Comparison of ENCODE assay signal across 29 mouse cellular contexts in genomic region chr9:26725709-26726108, GRCm38 (mm10). TPM values are rescaled to one million over a fixed set of nuclear protein-coding genes. Genes with fewer than 3 reads are reported as not detected.
"Had no signal": no experiment of that assay in that cellular context is flagged by ENCODE, and none has a peak within 500 bp of the region (broad histone marks: within the 10 kb centered on the region; RNA-seq: fewer than 3 reads in every experiment).

No protein-coding gene starts in this region.

- H3K4me2 ChIP-seq: embryonic facial prominence, embryonic 12.5 days; embryonic facial prominence, embryonic 13.5 days; embryonic facial prominence, embryonic 15.5 days; forebrain, embryonic 12.5 days; forebrain, embryonic 15.5 days; heart, embryonic 11.5 days had no signal

- H3K4me3 ChIP-seq: embryonic facial prominence, embryonic 10.5 days; embryonic facial prominence, embryonic 12.5 days; embryonic facial prominence, embryonic 13.5 days; embryonic facial prominence, embryonic 15.5 days; erythroblast, embryonic 14.5 days; forebrain, embryonic 10.5 days; forebrain, embryonic 12.5 days; forebrain, embryonic 15.5 days; gastrocnemius, adult 2 months; heart, adult 2 months; heart, embryonic 10.5 days had no signal

- ATAC-seq: forebrain, embryonic 14.5 days; forebrain, embryonic 15.5 days had no signal

- H3K4me1 ChIP-seq: embryonic facial prominence, embryonic 10.5 days; embryonic facial prominence, embryonic 12.5 days; embryonic facial prominence, embryonic 13.5 days; embryonic facial prominence, embryonic 15.5 days; forebrain, embryonic 10.5 days; forebrain, embryonic 15.5 days; heart, embryonic 10.5 days had no signal

- DNase-seq: cerebellum, adult 8-10 months; cerebellum, adult 9-10 months; cerebellum, adult 9-11 months; cerebellum, postnatal 10 days; cerebellum, postnatal 14 days; cerebellum, postnatal 25 days; cerebellum, postnatal 36 days; embryo, embryonic 11 days; gastrocnemius, adult 2 months; gastrocnemius, postnatal 10 days; gastrocnemius, postnatal 14 days; gastrocnemius, postnatal 25 days; gastrocnemius, postnatal 36 days; heart, adult 18-20 months; heart, adult 2 months had no signal

- H3K27ac ChIP-seq: embryonic facial prominence, embryonic 10.5 days; embryonic facial prominence, embryonic 12.5 days; embryonic facial prominence, embryonic 13.5 days; embryonic facial prominence, embryonic 15.5 days; forebrain, embryonic 10.5 days; forebrain, embryonic 12.5 days; forebrain, embryonic 15.5 days; gastrocnemius, adult 2 months; heart, adult 2 months; heart, embryonic 10.5 days had no signal

- H3K9ac ChIP-seq: embryonic facial prominence, embryonic 12.5 days; embryonic facial prominence, embryonic 13.5 days; embryonic facial prominence, embryonic 15.5 days; forebrain, embryonic 12.5 days; forebrain, embryonic 15.5 days had no signal

- H3K36me3 ChIP-seq: embryonic facial prominence, embryonic 10.5 days; embryonic facial prominence, embryonic 12.5 days; embryonic facial prominence, embryonic 13.5 days; embryonic facial prominence, embryonic 15.5 days; forebrain, embryonic 10.5 days; forebrain, embryonic 12.5 days; forebrain, embryonic 15.5 days; heart, embryonic 10.5 days had no signal

- H3K27me3 ChIP-seq: forebrain, embryonic 12.5 days; forebrain, embryonic 15.5 days had no signal

- H3K9me3 ChIP-seq: embryonic facial prominence, embryonic 10.5 days; embryonic facial prominence, embryonic 12.5 days; embryonic facial prominence, embryonic 13.5 days; embryonic facial prominence, embryonic 15.5 days; forebrain, embryonic 10.5 days; forebrain, embryonic 12.5 days; forebrain, embryonic 15.5 days; heart, embryonic 10.5 days had no signal

RNA-seq across cellular contexts. Expression of gene B3gat1, which starts 7.8 kb away (rescaled TPM):
- total RNA-seq: common myeloid progenitor, adult 5-6 weeks; granulocyte monocyte progenitor cell, adult 5-6 weeks; heart, adult 18-20 months; heart, adult 2 months had no signal
- polyA plus RNA-seq: erythroblast, embryonic 14.5 days; gonadal fat pad, adult 2 months; heart, adult 2 months; heart, embryonic 10.5 days had no signal
